In genomic region chr11:51949919-51950318, GRCm38 (mm10) we compare ENCODE assay signal across 21 mouse cellular contexts. TPM values are rescaled to one million over a fixed set of nuclear protein-coding genes. Genes with fewer than 3 reads are reported as not detected.
DNase-seq lines count a peak whose midpoint lies in the region; ATAC-seq and TF ChIP-seq lines count a peak whose summit lies in the region.
"Had no signal": no experiment of that assay in that cellular context is flagged by ENCODE, and none has a peak within 500 bp of the region (broad histone marks: within the 10 kb centered on the region; RNA-seq: fewer than 3 reads in every experiment).

No protein-coding gene starts in this region.

- no peak overlapping the region for H3K9ac ChIP-seq in MEL (ENCODE audit: control insufficient read depth, low read depth, low read length, poor library complexity, severe bottlenecking)
- no peak overlapping the region for H3K9ac ChIP-seq in stomach, postnatal 0 days (ENCODE audit: low read length)
- H3K9ac ChIP-seq in kidney, embryonic 15.5 days: no peak overlapping the region
- H3K9ac ChIP-seq: forebrain, embryonic 12.5 days; heart, embryonic 15.5 days; hindbrain, embryonic 12.5 days; liver, postnatal 0 days; neural tube, embryonic 12.5 days; stomach, embryonic 15.5 days had no signal

- no peak for ATAC-seq in stomach, postnatal 0 days (ENCODE audit: low FRiP score, low TSS enrichment)
- no peak for ATAC-seq in kidney, embryonic 15.5 days (replicated peaks; ENCODE audit: low FRiP score)
- ATAC-seq: liver, postnatal 0 days had no signal

- H3K4me1 ChIP-seq in MEL (ENCODE audit: control insufficient read depth in 1 of 2, insufficient read depth in 2 of 2, low read length in 2 of 2): peaks cover 0 to 19% of the 10 kb centered on the region in 2 experiments; a peak in 2 of 4 replicates
- no peaks in the 10 kb centered on the region for H3K4me1 ChIP-seq in stomach, postnatal 0 days (replicated peaks; ENCODE audit: control insufficient read depth, insufficient read depth)
- peaks cover 3% of the 10 kb centered on the region; the same call in 1 of the 2 replicates for H3K4me1 ChIP-seq in kidney, embryonic 15.5 days
- H3K4me1 ChIP-seq: hindbrain, embryonic 12.5 days; midbrain, embryonic 10.5 days; neural tube, embryonic 12.5 days had no signal

- H3K4me3 ChIP-seq in layer of hippocampus, adult 2 months: no peak overlapping the region
- H3K4me3 ChIP-seq in MEL (ENCODE audit: control insufficient read depth in 1 of 2, insufficient read depth in 1 of 2, low read depth in 2 of 2, low read length in 2 of 2): no peak overlapping the region
- no peak overlapping the region for H3K4me3 ChIP-seq in stomach, postnatal 0 days (ENCODE audit: low read depth, low read length)
- no peak overlapping the region for H3K4me3 ChIP-seq in kidney, embryonic 15.5 days (replicated peaks)
- H3K4me3 ChIP-seq: forebrain, embryonic 12.5 days; heart, embryonic 15.5 days; hindbrain, embryonic 12.5 days; limb, embryonic 10.5 days; midbrain, embryonic 10.5 days; neural tube, embryonic 12.5 days; stomach, embryonic 15.5 days had no signal

- TF ChIP-seq POLR2A in MEL (IDR thresholded peaks at IDR 0.05; ENCODE audit: control insufficient read depth in 1 of 2, insufficient read depth in 1 of 2, low read depth in 1 of 2, low read length in 2 of 2, poor library complexity in 1 of 2): no peak

- no peak for TF ChIP-seq EP300 in MEL (IDR thresholded peaks at IDR 0.05; ENCODE audit: low read depth in 1 of 2, low read length in 2 of 2)
- TF ChIP-seq EP300 in stomach, postnatal 0 days (optimal IDR thresholded peaks at IDR 0.05): no peak

- H3K36me3 ChIP-seq in MEL (ENCODE audit: control insufficient read depth in 1 of 2, insufficient read depth in 2 of 2, low read length in 2 of 2): peaks cover 0 to 10% of the 10 kb centered on the region in 2 experiments; a peak in 2 of 4 replicates
- no peaks in the 10 kb centered on the region for H3K36me3 ChIP-seq in stomach, postnatal 0 days (ENCODE audit: control insufficient read depth, insufficient read depth, low read length)
- no peaks in the 10 kb centered on the region for H3K36me3 ChIP-seq in kidney, embryonic 15.5 days
- H3K36me3 ChIP-seq: forebrain, embryonic 12.5 days; heart, embryonic 15.5 days; hindbrain, embryonic 12.5 days; limb, embryonic 10.5 days; midbrain, embryonic 10.5 days; neural tube, embryonic 12.5 days; stomach, embryonic 15.5 days had no signal

- TF ChIP-seq RAD21 in MEL (IDR thresholded peaks at IDR 0.05; ENCODE audit: low read depth, low read length): no peak

- 0 out of 2 replicates have a peak, but pooled peaks have one; percentile 13 for TF ChIP-seq CTCF in layer of hippocampus, adult 2 months (conservative IDR thresholded peaks at IDR 0.05)
- TF ChIP-seq CTCF in MEL (IDR thresholded peaks at IDR 0.05 in 2 of 3, conservative IDR thresholded peaks at IDR 0.05 in 1 of 3; ENCODE audit: control insufficient read depth in 1 of 3, insufficient read depth in 1 of 3, low read depth in 2 of 3, low read length in 3 of 3, poor library complexity in 1 of 3, severe bottlenecking in 1 of 3): no peak
- 0 out of 2 replicates have a peak, but pooled peaks have one; percentile 25 for TF ChIP-seq CTCF in stomach, postnatal 0 days (IDR thresholded peaks at IDR 0.05; ENCODE audit: low read depth)

- H3K4me2 ChIP-seq in stomach, postnatal 0 days (replicated peaks; ENCODE audit: low read depth): no peak overlapping the region
- no peak overlapping the region for H3K4me2 ChIP-seq in kidney, embryonic 15.5 days
- H3K4me2 ChIP-seq: forebrain, embryonic 12.5 days; heart, embryonic 15.5 days; hindbrain, embryonic 12.5 days; neural tube, embryonic 12.5 days; stomach, embryonic 15.5 days had no signal

- no peaks in the 10 kb centered on the region for H3K79me2 ChIP-seq in MEL (ENCODE audit: control insufficient read depth, insufficient read depth, low read length, poor library complexity)

- H3K27me3 ChIP-seq in MEL (ENCODE audit: control insufficient read depth in 1 of 2, insufficient read depth in 2 of 2, low read length in 2 of 2): peaks cover 0 to 1% of the 10 kb centered on the region in 2 experiments; a peak in 2 of 4 replicates
- H3K27me3 ChIP-seq in stomach, postnatal 0 days (ENCODE audit: control insufficient read depth, insufficient read depth, low read length): no peaks in the 10 kb centered on the region
- H3K27me3 ChIP-seq in kidney, embryonic 15.5 days: 0 out of 2 replicates have a peak, but pooled peaks cover 4% of the 10 kb centered on the region
- H3K27me3 ChIP-seq: forebrain, embryonic 12.5 days; hindbrain, embryonic 12.5 days; neural tube, embryonic 12.5 days; stomach, embryonic 15.5 days had no signal

- 91% methylated on average over 9 of the region's 9 CpGs for WGBS in stomach, postnatal 0 days
- WGBS in kidney, embryonic 15.5 days: 90% methylated on average over 9 of the region's 9 CpGs

- H3K9me3 ChIP-seq in MEL (replicated peaks; ENCODE audit: insufficient read depth, low read length): no peaks in the 10 kb centered on the region
- H3K9me3 ChIP-seq in stomach, postnatal 0 days (ENCODE audit: control insufficient read depth, low read length): no peaks in the 10 kb centered on the region; the same call in 1 of the 2 replicates
- H3K9me3 ChIP-seq in kidney, embryonic 15.5 days (replicated peaks): no peaks in the 10 kb centered on the region
- H3K9me3 ChIP-seq: forebrain, embryonic 12.5 days; heart, embryonic 15.5 days; hindbrain, embryonic 12.5 days; limb, embryonic 10.5 days; midbrain, embryonic 10.5 days; neural tube, embryonic 12.5 days; stomach, embryonic 15.5 days had no signal

- H3K27ac ChIP-seq in layer of hippocampus, adult 2 months: no peak overlapping the region
- no peak overlapping the region for H3K27ac ChIP-seq in MEL (ENCODE audit: control insufficient read depth, low read depth, low read length)
- H3K27ac ChIP-seq in stomach, postnatal 0 days (replicated peaks): no peak overlapping the region
- H3K27ac ChIP-seq in kidney, embryonic 15.5 days: no peak overlapping the region
- H3K27ac ChIP-seq: forebrain, embryonic 12.5 days; heart, embryonic 15.5 days; hindbrain, embryonic 12.5 days; limb, embryonic 10.5 days; midbrain, embryonic 10.5 days; neural tube, embryonic 12.5 days; stomach, embryonic 15.5 days had no signal

- DNase-seq in layer of hippocampus, adult 2 months (ENCODE audit: low spot score in 2 of 2): no peak
- DNase-seq in layer of hippocampus, adult 9-11 months: no peak
- no peak for DNase-seq in MEL (ENCODE audit: low read depth, low spot score)
- no peak for DNase-seq in stomach, postnatal 0 days (ENCODE audit: low spot score)
- peak; percentile 69 to 81 for DNase-seq in thymus, postnatal 36 days
- DNase-seq in left cerebral cortex, adult 18-20 months (ENCODE audit: low spot score in 2 of 2): no peak
- DNase-seq: adrenal gland, postnatal 14 days; cerebellum, adult 11-12 months; cerebellum, postnatal 25 days; gastrocnemius, postnatal 14 days; kidney, adult 8-10 months; kidney, postnatal 25 days; liver, postnatal 0 days had no signal

TF ChIP-seq in MEL, 35 proteins besides CTCF, POLR2A, EP300 and RAD21:
- TF ChIP-seq TCF12 (IDR thresholded peaks at IDR 0.05; ENCODE audit: low read depth, low read length): no peak
- 0 out of 2 replicates have a peak, but pooled peaks have one; percentile 3 for TF ChIP-seq SMC3 (IDR thresholded peaks at IDR 0.05; ENCODE audit: low read depth, low read length)
TF ChIP-seq in MEL: peak in this region for 1.

RNA-seq across cellular contexts. Expression of gene Cdkn2aipnl, which starts 17.5 kb away (rescaled TPM):
- 10 to 100 TPM; 34.2 to 37.6 TPM for total RNA-seq in layer of hippocampus, adult 2 months (2021)
- total RNA-seq in MEL (2012; rRNA removed): 91.9 and 111 TPM in 2 replicates
- polyA plus RNA-seq in MEL (2012; ENCODE audit: insufficient read depth in 1 of 2, insufficient read length in 2 of 2, low read depth in 1 of 2, low replicate concordance in 2 of 2, missing spikeins in 1 of 2): 10 to 100 TPM in 1 of 2 experiments, not detected in 1; 74.5 TPM
- polyA plus RNA-seq in stomach, postnatal 0 days (2015; fragmentation: Nextera tagmentation; extraction: Ambion mirVana): 43.0 and 46.9 TPM in 2 replicates
- 10 to 100 TPM; 45.7 to 45.8 TPM for total RNA-seq in left cerebral cortex, adult 18-20 months (2021)
- polyA plus RNA-seq in kidney, embryonic 15.5 days (2015; fragmentation: Nextera tagmentation; extraction: Ambion mirVana): 95.7 and 96.9 TPM in 2 replicates

RNA-seq across cellular contexts. Expression of gene Ube2b, which starts 50.6 kb away (rescaled TPM):
- total RNA-seq in layer of hippocampus, adult 2 months (2021): 100 to 1,000 TPM; 182 to 191 TPM
- 35.4 and 39.5 TPM in 2 replicates for total RNA-seq in MEL (2012; rRNA removed)
- 100 to 1,000 TPM in 1 of 2 experiments, not detected in 1; 112 TPM for polyA plus RNA-seq in MEL (2012; ENCODE audit: insufficient read depth in 1 of 2, insufficient read length in 2 of 2, low read depth in 1 of 2, low replicate concordance in 2 of 2, missing spikeins in 1 of 2)
- 182 and 183 TPM in 2 replicates for polyA plus RNA-seq in stomach, postnatal 0 days (2015; fragmentation: Nextera tagmentation; extraction: Ambion mirVana)
- total RNA-seq in left cerebral cortex, adult 18-20 months (2021): 100 to 1,000 TPM; 189 to 191 TPM
- polyA plus RNA-seq in kidney, embryonic 15.5 days (2015; fragmentation: Nextera tagmentation; extraction: Ambion mirVana): 211 and 228 TPM in 2 replicates

RNA-seq across cellular contexts. Expression of gene Cdkl3, which starts 54.1 kb away (rescaled TPM):
- total RNA-seq in layer of hippocampus, adult 2 months (2021): 10 to 100 TPM; 13.6 to 13.7 TPM
- 4.4 and 4.9 TPM in 2 replicates for total RNA-seq in MEL (2012; rRNA removed)
- 1 to 10 TPM in 1 of 2 experiments, not detected in 1; 3.7 TPM for polyA plus RNA-seq in MEL (2012; ENCODE audit: insufficient read depth in 1 of 2, insufficient read length in 2 of 2, low read depth in 1 of 2, low replicate concordance in 2 of 2, missing spikeins in 1 of 2)
- polyA plus RNA-seq in stomach, postnatal 0 days (2015; fragmentation: Nextera tagmentation; extraction: Ambion mirVana): 4.8 and 5.5 TPM in 2 replicates
- 10 to 100 TPM; 16.8 to 18.0 TPM for total RNA-seq in left cerebral cortex, adult 18-20 months (2021)
- 8.4 and 8.7 TPM in 2 replicates for polyA plus RNA-seq in kidney, embryonic 15.5 days (2015; fragmentation: Nextera tagmentation; extraction: Ambion mirVana)

Comparison
In these comparisons a context has a peak if more than half of its experiments do, and no peak if none do; other contexts are left out.
1. DNase-seq: peak in thymus, postnatal 36 days (2 of 2); none in layer of hippocampus, adult 2 months (0 of 2), layer of hippocampus, adult 9-11 months (single experiment), MEL (single experiment), stomach, postnatal 0 days (single experiment) and left cerebral cortex, adult 18-20 months (0 of 2).
2. CTCF ChIP-seq: peak in layer of hippocampus, adult 2 months (single experiment) and stomach, postnatal 0 days (single experiment); none in MEL (0 of 3).